ENCODE assay signal across 16 mouse cellular contexts in genomic region chr12:37322860-37323259, GRCm38 (mm10).
DNase-seq lines count a peak whose midpoint lies in the region.
"Had no signal": no experiment of that assay in that cellular context is flagged by ENCODE, and none has a peak within 500 bp of the region (broad histone marks: within the 10 kb centered on the region; RNA-seq: fewer than 3 reads in every experiment).

No protein-coding gene starts in this region.

- DNase-seq in gastrocnemius, postnatal 25 days: peak; percentile 14
- DNase-seq in gastrocnemius, adult 8-10 months (ENCODE audit: low spot score in 2 of 2): no peak
- DNase-seq in heart, adult 8-10 months (ENCODE audit: low spot score): peak; percentile 41
- DNase-seq in heart, postnatal 25 days (ENCODE audit: low spot score): no peak
- peak; percentile 62 for DNase-seq in skeletal muscle tissue, adult 2 months (ENCODE audit: low read depth, low spot score)
- DNase-seq in cerebellum, adult 11 months: no peak
- DNase-seq: adrenal gland, adult 2 months; adrenal gland, postnatal 14 days; cerebellum, adult 11-12 months; cerebellum, adult 8-10 months; cerebellum, postnatal 10 days; cerebellum, postnatal 36 days; embryo, embryonic 11 days; heart, postnatal 4 days; kidney, adult 18-20 months; kidney, adult 9 months had no signal

- intact Hi-C loops in heart, postnatal 25 days (cut with DNase I): no loop called here

Comparison
In these comparisons a context has a peak if more than half of its experiments do, and no peak if none do; other contexts are left out.
1. DNase-seq: peak in gastrocnemius, postnatal 25 days (single experiment), heart, adult 8-10 months (single experiment) and skeletal muscle tissue, adult 2 months (single experiment); none in gastrocnemius, adult 8-10 months (0 of 2), heart, postnatal 25 days (single experiment) and cerebellum, adult 11 months (single experiment).